Comparison of ENCODE assay signal across 8 mouse cellular contexts in genomic region chr5:21736956-21737585, GRCm38 (mm10). TPM values are rescaled to one million over a fixed set of nuclear protein-coding genes. Genes with fewer than 3 reads are reported as not detected.
DNase-seq lines count a peak whose midpoint lies in the region; ATAC-seq lines count a peak whose summit lies in the region.

TSS of gene Pmpcb (plus strand) at chr5:21737141.

- peak; percentile 93 for DNase-seq in CD4-positive, CD25-positive, alpha-beta regulatory T cell, adult 2 months (ENCODE audit: low read depth, low spot score)
- DNase-seq in fibroblast of lung, adult 2 months (ENCODE audit: low read depth) = peak; percentile 44
- peak; percentile 91 for DNase-seq in kidney, postnatal 14 days
- peak; percentile 76 for DNase-seq in liver, embryonic 13.5 days
- peak; percentile 91 for DNase-seq in neural tube, embryonic 10.5 days (ENCODE audit: extremely low spot score, low spot score)

- ATAC-seq in heart, embryonic 14.5 days (ENCODE audit: insufficient number of reproducible peaks, insufficient read depth, low FRiP score, low read depth) = peak; percentile 67
- ATAC-seq in liver, embryonic 13.5 days (ENCODE audit: low read depth) = peak; percentile 83
- ATAC-seq in stomach, embryonic 16.5 days (ENCODE audit: insufficient read depth, low FRiP score) = peak; percentile 81

- peaks cover 10% of the 10 kb centered on the region; the same call in 1 of the 2 replicates for H3K4me1 ChIP-seq in brown adipose tissue, adult 24 weeks (ENCODE audit: control insufficient read depth, insufficient read depth, insufficient read length, low read length)
- H3K4me1 ChIP-seq in heart, embryonic 14.5 days (ENCODE audit: control insufficient read depth in 2 of 2, insufficient read depth in 2 of 2, low read length in 2 of 2) = peaks cover 3 to 16% of the 10 kb centered on the region in 2 experiments; a peak in 2 of 4 replicates
- peaks cover 18% of the 10 kb centered on the region for H3K4me1 ChIP-seq in liver, embryonic 13.5 days (replicated peaks)
- peaks cover 12% of the 10 kb centered on the region for H3K4me1 ChIP-seq in stomach, embryonic 16.5 days (ENCODE audit: control insufficient read depth, insufficient read depth, low read length)

- no peak within 1 kb of the TSS for H3K27ac ChIP-seq in brown adipose tissue, adult 24 weeks (replicated peaks; ENCODE audit: low read depth, low read length)
- H3K27ac ChIP-seq in heart, embryonic 14.5 days (replicated peaks in 1 of 2; ENCODE audit: control insufficient read depth in 1 of 2, insufficient read depth in 1 of 2, low read depth in 2 of 2, low read length in 2 of 2) = peak within 1 kb of the TSS in 1 of 2 experiments; percentile 79; a peak in 2 of 4 replicates
- peak within 1 kb of the TSS; percentile 72 for H3K27ac ChIP-seq in liver, embryonic 13.5 days
- peak within 1 kb of the TSS; percentile 58 for H3K27ac ChIP-seq in stomach, embryonic 16.5 days (ENCODE audit: low read length)

- peaks cover 36% of the 10 kb centered on the region for H3K36me3 ChIP-seq in heart, embryonic 14.5 days (ENCODE audit: control insufficient read depth, insufficient read depth, low read length)
- peaks cover 28% of the 10 kb centered on the region for H3K36me3 ChIP-seq in liver, embryonic 13.5 days
- peaks cover 13% of the 10 kb centered on the region; the same call in 1 of the 2 replicates for H3K36me3 ChIP-seq in stomach, embryonic 16.5 days (ENCODE audit: control insufficient read depth, insufficient read depth, low read length)

- peak within 1 kb of the TSS; percentile 90 for H3K4me3 ChIP-seq in brown adipose tissue, adult 24 weeks (ENCODE audit: insufficient read depth, low read depth, low read length)
- peak within 1 kb of the TSS; percentile 79 to 98 for H3K4me3 ChIP-seq in heart, embryonic 14.5 days (ENCODE audit: control insufficient read depth in 1 of 2, insufficient read depth in 1 of 2, low read depth in 1 of 2, low read length in 2 of 2)
- H3K4me3 ChIP-seq in liver, embryonic 13.5 days (replicated peaks) = peak within 1 kb of the TSS; percentile 89
- H3K4me3 ChIP-seq in stomach, embryonic 16.5 days (replicated peaks; ENCODE audit: low read length) = peak within 1 kb of the TSS; percentile 67

- WGBS in heart, embryonic 14.5 days = 1% methylated on average over 42 of the region's 42 CpGs
- under 1% methylated on average over 42 of the region's 42 CpGs for whole genome bisulfite sequencing in liver, embryonic 13.5 days (ENCODE audit: insufficient replicate concordance)
- WGBS in stomach, embryonic 16.5 days = under 1% methylated on average over 41 of the region's 42 CpGs

- no peaks in the 10 kb centered on the region for H3K27me3 ChIP-seq in heart, embryonic 14.5 days (ENCODE audit: control insufficient read depth, insufficient read depth, low read length)
- H3K27me3 ChIP-seq in liver, embryonic 13.5 days = no peaks in the 10 kb centered on the region
- H3K27me3 ChIP-seq in stomach, embryonic 16.5 days (ENCODE audit: control insufficient read depth, insufficient read depth, low read length) = no peaks in the 10 kb centered on the region

- H3K4me2 ChIP-seq in heart, embryonic 14.5 days (ENCODE audit: low read length) = peak within 1 kb of the TSS; percentile 72
- H3K4me2 ChIP-seq in liver, embryonic 13.5 days = peak within 1 kb of the TSS; percentile 88
- peak within 1 kb of the TSS; percentile 79 for H3K4me2 ChIP-seq in stomach, embryonic 16.5 days (ENCODE audit: low read depth, low read length)

- no peaks in the 10 kb centered on the region for H3K9me3 ChIP-seq in heart, embryonic 14.5 days (ENCODE audit: control insufficient read depth, low read length)
- no peaks in the 10 kb centered on the region for H3K9me3 ChIP-seq in liver, embryonic 13.5 days (replicated peaks)
- H3K9me3 ChIP-seq in stomach, embryonic 16.5 days (replicated peaks; ENCODE audit: control insufficient read depth, low read length) = no peaks in the 10 kb centered on the region

- H3K9ac ChIP-seq in heart, embryonic 14.5 days (ENCODE audit: low read length) = peak within 1 kb of the TSS; percentile 87
- H3K9ac ChIP-seq in liver, embryonic 13.5 days = peak within 1 kb of the TSS; percentile 86
- H3K9ac ChIP-seq in stomach, embryonic 16.5 days (ENCODE audit: low read length) = peak within 1 kb of the TSS; percentile 82

RNA-seq across cellular contexts. Expression of gene Pmpcb, which starts in this region (rescaled TPM):
- 426 and 475 TPM in 2 replicates for polyA plus RNA-seq in brown adipose tissue, adult 24 weeks (2012; ENCODE audit: insufficient read depth, insufficient read length, missing spikeins)
- polyA plus RNA-seq in heart, embryonic 14.5 days (2014; fragmentation: Nextera tagmentation; extraction: Ambion mirVana) = 165 and 168 TPM in 2 replicates
- 51.5 and 58.1 TPM in 2 replicates for polyA plus RNA-seq in liver, embryonic 13.5 days (2015; fragmentation: Nextera tagmentation; extraction: Ambion mirVana)
- 77.1 and 77.9 TPM in 2 replicates for polyA plus RNA-seq in stomach, embryonic 16.5 days (2015; fragmentation: Nextera tagmentation; extraction: Ambion mirVana)
